21 mouse cellular contexts compared by ENCODE assay signal in genomic region chr9:9143102-9143501, GRCm38 (mm10).
A peak's percentile ranks its signal among the peaks of the same experiment; 100 is the strongest.
DNase-seq lines count a peak whose midpoint lies in the region; ATAC-seq and TF ChIP-seq lines count a peak whose summit lies in the region.
"Had no signal": no experiment of that assay in that cellular context is flagged by ENCODE, and none has a peak within 500 bp of the region (broad histone marks: within the 10 kb centered on the region; RNA-seq: fewer than 3 reads in every experiment).

No protein-coding gene starts in this region.

- no peak overlapping the region; the same call in 1 of the 2 replicates for H3K4me2 ChIP-seq in limb, embryonic 15.5 days
- no peak overlapping the region for H3K4me2 ChIP-seq in intestine, embryonic 16.5 days (ENCODE audit: low read depth, low read length)
- H3K4me2 ChIP-seq in stomach, postnatal 0 days (replicated peaks; ENCODE audit: low read depth) = no peak overlapping the region
- H3K4me2 ChIP-seq: forebrain, embryonic 15.5 days; heart, embryonic 13.5 days; midbrain, embryonic 13.5 days; neural tube, embryonic 15.5 days had no signal

- no peaks in the 10 kb centered on the region for H3K36me3 ChIP-seq in limb, embryonic 15.5 days
- H3K36me3 ChIP-seq in hindbrain, embryonic 10.5 days = no peaks in the 10 kb centered on the region
- H3K36me3 ChIP-seq in intestine, embryonic 16.5 days (ENCODE audit: control insufficient read depth, insufficient read depth, low read length) = no peaks in the 10 kb centered on the region
- H3K36me3 ChIP-seq in stomach, postnatal 0 days (ENCODE audit: control insufficient read depth, insufficient read depth, low read length) = no peaks in the 10 kb centered on the region
- H3K36me3 ChIP-seq: forebrain, embryonic 15.5 days; G1E; heart, embryonic 13.5 days; midbrain, embryonic 13.5 days; neural tube, embryonic 15.5 days had no signal

- no peak for TF ChIP-seq EP300 in stomach, postnatal 0 days (optimal IDR thresholded peaks at IDR 0.05)

- H3K9me3 ChIP-seq in limb, embryonic 15.5 days = no peaks in the 10 kb centered on the region
- no peaks in the 10 kb centered on the region for H3K9me3 ChIP-seq in hindbrain, embryonic 10.5 days
- no peaks in the 10 kb centered on the region for H3K9me3 ChIP-seq in intestine, embryonic 16.5 days (ENCODE audit: control insufficient read depth, low read length)
- H3K9me3 ChIP-seq in stomach, postnatal 0 days (ENCODE audit: control insufficient read depth, low read length) = no peaks in the 10 kb centered on the region
- H3K9me3 ChIP-seq: forebrain, embryonic 15.5 days; G1E; heart, embryonic 13.5 days; midbrain, embryonic 13.5 days; neural tube, embryonic 15.5 days had no signal

- TF ChIP-seq POLR2A in embryonic fibroblast, embryonic 13.5 days (IDR thresholded peaks at IDR 0.05; ENCODE audit: low read depth, low read length) = no peak

- H3K27ac ChIP-seq in embryonic fibroblast, embryonic 13.5 days (ENCODE audit: insufficient read depth, low read length) = peak overlapping the region; percentile 97
- H3K27ac ChIP-seq in limb, embryonic 15.5 days = peak overlapping the region; percentile 76
- H3K27ac ChIP-seq in hindbrain, embryonic 10.5 days = no peak overlapping the region
- H3K27ac ChIP-seq in intestine, embryonic 16.5 days (ENCODE audit: low read length) = no peak overlapping the region
- H3K27ac ChIP-seq in stomach, postnatal 0 days (replicated peaks) = no peak overlapping the region
- H3K27ac ChIP-seq: forebrain, embryonic 15.5 days; heart, embryonic 13.5 days; midbrain, embryonic 13.5 days; neural tube, embryonic 15.5 days had no signal

- H3K4me3 ChIP-seq in embryonic fibroblast, embryonic 13.5 days (ENCODE audit: insufficient read depth, low read length) = no peak overlapping the region
- H3K4me3 ChIP-seq in limb, embryonic 15.5 days = no peak overlapping the region
- no peak overlapping the region for H3K4me3 ChIP-seq in hindbrain, embryonic 10.5 days
- no peak overlapping the region for H3K4me3 ChIP-seq in intestine, embryonic 16.5 days (ENCODE audit: low read length)
- no peak overlapping the region for H3K4me3 ChIP-seq in stomach, postnatal 0 days (ENCODE audit: low read depth, low read length)
- H3K4me3 ChIP-seq: forebrain, embryonic 15.5 days; heart, embryonic 13.5 days; midbrain, embryonic 13.5 days; neural tube, embryonic 15.5 days had no signal

- peak; percentile 63 for ATAC-seq in limb, embryonic 15.5 days (ENCODE audit: insufficient number of reproducible peaks, low FRiP score, low TSS enrichment, low read depth)
- no peak for ATAC-seq in intestine, embryonic 16.5 days
- ATAC-seq in stomach, postnatal 0 days (ENCODE audit: low FRiP score, low TSS enrichment) = no peak
- ATAC-seq: forebrain, embryonic 15.5 days; hindbrain, embryonic 16.5 days; intestine, postnatal 0 days; liver, postnatal 0 days; midbrain, embryonic 13.5 days had no signal

- 33% methylated on average over 5 of the region's 5 CpGs for WGBS in limb, embryonic 15.5 days
- whole genome bisulfite sequencing in hindbrain, embryonic 10.5 days = 56% methylated on average over 5 of the region's 5 CpGs
- 73% methylated on average over 5 of the region's 5 CpGs for WGBS in intestine, embryonic 16.5 days
- 72% methylated on average over 5 of the region's 5 CpGs for WGBS in stomach, postnatal 0 days

- no peak overlapping the region for H3K9ac ChIP-seq in limb, embryonic 15.5 days
- H3K9ac ChIP-seq in intestine, embryonic 16.5 days (ENCODE audit: low read depth, low read length) = no peak overlapping the region
- no peak overlapping the region for H3K9ac ChIP-seq in stomach, postnatal 0 days (ENCODE audit: low read length)
- H3K9ac ChIP-seq: forebrain, embryonic 15.5 days; heart, embryonic 13.5 days; liver, postnatal 0 days; midbrain, embryonic 13.5 days; neural tube, embryonic 15.5 days had no signal

- H3K4me1 ChIP-seq in embryonic fibroblast, embryonic 13.5 days (ENCODE audit: control insufficient read depth, insufficient read depth, low read length) = peaks cover 26% of the 10 kb centered on the region
- H3K4me1 ChIP-seq in limb, embryonic 15.5 days = peaks cover 41% of the 10 kb centered on the region
- H3K4me1 ChIP-seq in hindbrain, embryonic 10.5 days (replicated peaks) = peaks cover 13% of the 10 kb centered on the region; the same call in 1 of the 2 replicates
- H3K4me1 ChIP-seq in intestine, embryonic 16.5 days (ENCODE audit: control insufficient read depth, insufficient read depth, low read length) = no peaks in the 10 kb centered on the region
- no peaks in the 10 kb centered on the region for H3K4me1 ChIP-seq in stomach, postnatal 0 days (replicated peaks; ENCODE audit: control insufficient read depth, insufficient read depth)
- H3K4me1 ChIP-seq: forebrain, embryonic 15.5 days; midbrain, embryonic 13.5 days; neural tube, embryonic 15.5 days had no signal

- TF ChIP-seq CTCF in embryonic fibroblast, embryonic 13.5 days (IDR thresholded peaks at IDR 0.05; ENCODE audit: borderline replicate concordance, insufficient read depth, low read length) = no peak
- TF ChIP-seq CTCF in stomach, postnatal 0 days (IDR thresholded peaks at IDR 0.05; ENCODE audit: low read depth) = no peak

- peak; percentile 36 for DNase-seq in embryo, embryonic 10 days (ENCODE audit: low spot score)
- DNase-seq in embryo, embryonic 9.5 days (ENCODE audit: extremely low spot score) = no peak
- DNase-seq in embryo, embryonic 11 days = peak; percentile 65
- no peak for DNase-seq in hindbrain, embryonic 10.5 days (ENCODE audit: low spot score)
- DNase-seq in stomach, postnatal 0 days (ENCODE audit: low spot score) = no peak
- DNase-seq: adrenal gland, postnatal 25 days; cerebellum, adult 11-12 months; cerebellum, postnatal 14 days; liver, postnatal 0 days; lung, postnatal 10 days; right cerebral cortex, postnatal 14 days had no signal

- no peaks in the 10 kb centered on the region for H3K27me3 ChIP-seq in limb, embryonic 15.5 days
- H3K27me3 ChIP-seq in hindbrain, embryonic 10.5 days (ENCODE audit: insufficient read depth, poor library complexity, severe bottlenecking) = no peaks in the 10 kb centered on the region
- H3K27me3 ChIP-seq in intestine, embryonic 16.5 days (replicated peaks; ENCODE audit: control insufficient read depth, insufficient read depth, low read length) = no peaks in the 10 kb centered on the region
- H3K27me3 ChIP-seq in stomach, postnatal 0 days (ENCODE audit: control insufficient read depth, insufficient read depth, low read length) = no peaks in the 10 kb centered on the region
- H3K27me3 ChIP-seq: forebrain, embryonic 15.5 days; heart, embryonic 13.5 days; midbrain, embryonic 13.5 days; neural tube, embryonic 15.5 days had no signal

Comparison
In these comparisons a context has a peak if more than half of its experiments do, and no peak if none do; other contexts are left out.
1. DNase-seq: peak in embryo, embryonic 10 days (single experiment) and embryo, embryonic 11 days (single experiment); none in embryo, embryonic 9.5 days (single experiment), hindbrain, embryonic 10.5 days (single experiment) and stomach, postnatal 0 days (single experiment).
2. H3K27ac ChIP-seq: peak in embryonic fibroblast, embryonic 13.5 days (single experiment) and limb, embryonic 15.5 days (single experiment); none in hindbrain, embryonic 10.5 days (single experiment), intestine, embryonic 16.5 days (single experiment) and stomach, postnatal 0 days (single experiment).